Mouse (Mus musculus): ENCODE measurements around the gene Blm. TPM values are rescaled to one million over a fixed set of nuclear protein-coding genes. Genes with fewer than 3 reads are reported as not detected.

Blm gene
- polyA plus RNA-seq, 1 experiment from 2014 or later, result 14.5 TPM

GRCm38 (mm10) chr7:80426363-80426762 lies 108.6 kb downstream of the Blm start:
- Histone ChIP-seq H3K27ac (ENCODE audit: low read length) (no peak overlapping the region), H3K4me3 (ENCODE audit: low read length) (no peak overlapping the region), H3K4me2 (ENCODE audit: low read depth, low read length) (no peak overlapping the region), H3K36me3 (ENCODE audit: control insufficient read depth, insufficient read depth) (no peaks in the 10 kb centered on the region), H3K9ac (ENCODE audit: low read length) (no peak overlapping the region), H3K4me1 (ENCODE audit: control insufficient read depth, insufficient read depth, low read length) (peaks cover 8% of the 10 kb centered on the region), H3K27me3 (ENCODE audit: control insufficient read depth, insufficient read depth, low read length) (no peaks in the 10 kb centered on the region), H3K9me3 (replicated peaks; ENCODE audit: control insufficient read depth, low read length) (peaks cover 2% of the 10 kb centered on the region; the same call in 1 of the 2 replicates)
- WGBS, result 55% methylated on average over 7 of the region's 7 CpGs
- no peak for ATAC-seq (replicated peaks; ENCODE audit: extremely low read depth, insufficient read depth, low FRiP score)

GRCm38 (mm10) chr7:80424722-80425121 lies 110.2 kb downstream of the Blm start:
- Histone ChIP-seq H3K27me3 (ENCODE audit: control insufficient read depth, insufficient read depth, low read length) (no peaks in the 10 kb centered on the region), H3K9ac (ENCODE audit: low read length) (no peak overlapping the region), H3K9me3 (replicated peaks; ENCODE audit: control insufficient read depth, low read length) (peaks cover 2% of the 10 kb centered on the region; the same call in 1 of the 2 replicates), H3K4me2 (ENCODE audit: low read depth, low read length) (no peak overlapping the region), H3K36me3 (ENCODE audit: control insufficient read depth, insufficient read depth) (no peaks in the 10 kb centered on the region), H3K4me3 (ENCODE audit: low read length) (no peak overlapping the region), H3K27ac (ENCODE audit: low read length) (no peak overlapping the region), H3K4me1 (ENCODE audit: control insufficient read depth, insufficient read depth, low read length) (peaks cover 11% of the 10 kb centered on the region)
- ATAC-seq (replicated peaks; ENCODE audit: extremely low read depth, insufficient read depth, low FRiP score), result no peak
- 86% methylated on average over 6 of the region's 6 CpGs for WGBS

GRCm38 (mm10) chr7:80422759-80423480 lies 112.0 kb downstream of the Blm start:
- peaks cover 2% of the 10 kb centered on the region; the same call in 1 of the 2 replicates for H3K9me3 ChIP-seq (replicated peaks; ENCODE audit: control insufficient read depth, low read length)
- WGBS, result 9% methylated on average over 20 of the region's 20 CpGs
- no peaks in the 10 kb centered on the region for H3K36me3 ChIP-seq (ENCODE audit: control insufficient read depth, insufficient read depth)
- no peak overlapping the region for H3K27ac ChIP-seq (ENCODE audit: low read length)
- H3K4me3 ChIP-seq (ENCODE audit: low read length), result peak overlapping the region; percentile 26
- H3K9ac ChIP-seq (ENCODE audit: low read length), result peak overlapping the region; percentile 51
- H3K4me1 ChIP-seq (ENCODE audit: control insufficient read depth, insufficient read depth, low read length), result peaks cover 11% of the 10 kb centered on the region
- no peak for ATAC-seq (replicated peaks; ENCODE audit: extremely low read depth, insufficient read depth, low FRiP score)
- H3K27me3 ChIP-seq (ENCODE audit: control insufficient read depth, insufficient read depth, low read length), result no peaks in the 10 kb centered on the region
- peak overlapping the region; percentile 61 for H3K4me2 ChIP-seq (ENCODE audit: low read depth, low read length)

- WGBS, result 89% methylated on average over 6 of the region's 6 CpGs
- Histone ChIP-seq H3K9me3 (replicated peaks; ENCODE audit: control insufficient read depth, low read length) (peaks cover 2% of the 10 kb centered on the region; the same call in 1 of the 2 replicates), H3K27ac (ENCODE audit: low read length) (no peak overlapping the region), H3K9ac (ENCODE audit: low read length) (no peak overlapping the region), H3K36me3 (ENCODE audit: control insufficient read depth, insufficient read depth) (no peaks in the 10 kb centered on the region), H3K4me1 (ENCODE audit: control insufficient read depth, insufficient read depth, low read length) (peaks cover 11% of the 10 kb centered on the region), H3K27me3 (ENCODE audit: control insufficient read depth, insufficient read depth, low read length) (no peaks in the 10 kb centered on the region), H3K4me3 (ENCODE audit: low read length) (no peak overlapping the region), H3K4me2 (ENCODE audit: low read depth, low read length) (no peak overlapping the region)
- no peak for ATAC-seq (replicated peaks; ENCODE audit: extremely low read depth, insufficient read depth, low FRiP score)
These were observed 113.3 kb downstream of the Blm start for GRCm38 (mm10) chr7:80421576-80421975.

GRCm38 (mm10) chr7:80420586-80420985 lies 114.3 kb downstream of the Blm start:
- 76% methylated on average over 4 of the region's 4 CpGs for WGBS
- H3K9me3 ChIP-seq (replicated peaks; ENCODE audit: control insufficient read depth, low read length), result peaks cover 2% of the 10 kb centered on the region; the same call in 1 of the 2 replicates
- ATAC-seq (replicated peaks; ENCODE audit: extremely low read depth, insufficient read depth, low FRiP score), result no peak
- H3K9ac ChIP-seq (ENCODE audit: low read length), result no peak overlapping the region
- H3K4me1 ChIP-seq (ENCODE audit: control insufficient read depth, insufficient read depth, low read length), result peaks cover 11% of the 10 kb centered on the region
- no peaks in the 10 kb centered on the region for H3K27me3 ChIP-seq (ENCODE audit: control insufficient read depth, insufficient read depth, low read length)
- no peak overlapping the region for H3K4me2 ChIP-seq (ENCODE audit: low read depth, low read length)
- no peaks in the 10 kb centered on the region for H3K36me3 ChIP-seq (ENCODE audit: control insufficient read depth, insufficient read depth)
- H3K27ac ChIP-seq (ENCODE audit: low read length), result no peak overlapping the region
- no peak overlapping the region for H3K4me3 ChIP-seq (ENCODE audit: low read length)

- Histone ChIP-seq H3K27ac (ENCODE audit: low read length) (no peak overlapping the region), H3K4me3 (ENCODE audit: low read length) (no peak overlapping the region), H3K9ac (ENCODE audit: low read length) (no peak overlapping the region), H3K4me1 (ENCODE audit: control insufficient read depth, insufficient read depth, low read length) (peaks cover 12% of the 10 kb centered on the region), H3K27me3 (ENCODE audit: control insufficient read depth, insufficient read depth, low read length) (no peaks in the 10 kb centered on the region), H3K9me3 (replicated peaks; ENCODE audit: control insufficient read depth, low read length) (no peaks in the 10 kb centered on the region), H3K4me2 (ENCODE audit: low read depth, low read length) (no peak overlapping the region), H3K36me3 (ENCODE audit: control insufficient read depth, insufficient read depth) (no peaks in the 10 kb centered on the region)
- ATAC-seq (replicated peaks; ENCODE audit: extremely low read depth, insufficient read depth, low FRiP score), result no peak
- 46% methylated on average over 3 of the region's 3 CpGs for WGBS
These were observed 115.6 kb downstream of the Blm start for GRCm38 (mm10) chr7:80419278-80419677.

GRCm38 (mm10) chr7:80418036-80418435 lies 116.9 kb downstream of the Blm start:
- Histone ChIP-seq H3K36me3 (ENCODE audit: control insufficient read depth, insufficient read depth) (no peaks in the 10 kb centered on the region), H3K9ac (ENCODE audit: low read length) (no peak overlapping the region), H3K27me3 (ENCODE audit: control insufficient read depth, insufficient read depth, low read length) (no peaks in the 10 kb centered on the region), H3K4me3 (ENCODE audit: low read length) (no peak overlapping the region), H3K27ac (ENCODE audit: low read length) (no peak overlapping the region), H3K9me3 (replicated peaks; ENCODE audit: control insufficient read depth, low read length) (no peaks in the 10 kb centered on the region), H3K4me2 (ENCODE audit: low read depth, low read length) (no peak overlapping the region), H3K4me1 (ENCODE audit: control insufficient read depth, insufficient read depth, low read length) (peaks cover 17% of the 10 kb centered on the region)
- WGBS, result 80% methylated on average over 3 of the region's 3 CpGs
- ATAC-seq (replicated peaks; ENCODE audit: extremely low read depth, insufficient read depth, low FRiP score), result no peak

GRCm38 (mm10) chr7:80417601-80418000 lies 117.3 kb downstream of the Blm start:
- no peak overlapping the region for H3K4me2 ChIP-seq (ENCODE audit: low read depth, low read length)
- no peak overlapping the region for H3K27ac ChIP-seq (ENCODE audit: low read length)
- H3K4me1 ChIP-seq (ENCODE audit: control insufficient read depth, insufficient read depth, low read length), result peaks cover 12% of the 10 kb centered on the region
- no peak overlapping the region for H3K4me3 ChIP-seq (ENCODE audit: low read length)
- ATAC-seq (replicated peaks; ENCODE audit: extremely low read depth, insufficient read depth, low FRiP score), result no peak
- H3K27me3 ChIP-seq (ENCODE audit: control insufficient read depth, insufficient read depth, low read length), result no peaks in the 10 kb centered on the region
- no peak overlapping the region for H3K9ac ChIP-seq (ENCODE audit: low read length)
- H3K9me3 ChIP-seq (replicated peaks; ENCODE audit: control insufficient read depth, low read length), result no peaks in the 10 kb centered on the region
- H3K36me3 ChIP-seq (ENCODE audit: control insufficient read depth, insufficient read depth), result no peaks in the 10 kb centered on the region

- Histone ChIP-seq H3K27ac (ENCODE audit: low read length) (no peak overlapping the region), H3K4me1 (ENCODE audit: control insufficient read depth, insufficient read depth, low read length) (peaks cover 12% of the 10 kb centered on the region), H3K4me3 (ENCODE audit: low read length) (no peak overlapping the region), H3K9me3 (replicated peaks; ENCODE audit: control insufficient read depth, low read length) (no peaks in the 10 kb centered on the region), H3K9ac (ENCODE audit: low read length) (no peak overlapping the region), H3K4me2 (ENCODE audit: low read depth, low read length) (no peak overlapping the region), H3K36me3 (ENCODE audit: control insufficient read depth, insufficient read depth) (no peaks in the 10 kb centered on the region), H3K27me3 (ENCODE audit: control insufficient read depth, insufficient read depth, low read length) (no peaks in the 10 kb centered on the region)
- 56% methylated on average over 7 of the region's 7 CpGs for WGBS
- ATAC-seq (replicated peaks; ENCODE audit: extremely low read depth, insufficient read depth, low FRiP score), result no peak
These were observed 118.0 kb downstream of the Blm start for GRCm38 (mm10) chr7:80416969-80417368.
